Mouse (Mus musculus) embryonic facial prominence, embryonic 11.5 days (tissue): ENCODE data around the gene Cep135. TPM values are rescaled to one million over a fixed set of nuclear protein-coding genes. Genes with fewer than 3 reads are reported as not detected.

ENCODE experiments used
- ATAC-seq: fragments of 200-750 bp; cut with Nextera tagmentation; replicated peaks from 2 replicates; pipeline ENCODE4 v1.8.0; 2017; ENCODE audit warnings: low read depth; ENCODE audit not compliant: insufficient number of reproducible peaks, low FRiP score, low TSS enrichment
- DNase-seq: peaks from one replicate; pipeline ENCODE4 v3.0.0-alpha.2; 2015; ENCODE audit warnings: low spot score
- H3K27ac ChIP-seq: fragments of 300-500 bp; sonication (generic); replicated peaks from 2 replicates; pipeline ENCODE4 v1.5.1; 2014; ENCODE audit warnings: mild to moderate bottlenecking, low read depth, low read length, control low read depth
- H3K27me3 ChIP-seq: fragments of 300-500 bp; sonication (generic); 2 replicates; pipeline ENCODE4 v1.6.1; 2014; ENCODE audit warnings: mild to moderate bottlenecking, low read length, moderate library complexity, mixed read lengths; ENCODE audit not compliant: control insufficient read depth, insufficient read depth
- H3K36me3 ChIP-seq: fragments of 300-500 bp; sonication (generic); replicated peaks from 2 replicates; pipeline ENCODE4 v1.6.1; 2014; ENCODE audit warnings: low read depth, mild to moderate bottlenecking, low read length, moderate library complexity, mixed read lengths; ENCODE audit not compliant: control insufficient read depth, insufficient read depth
- H3K4me1 ChIP-seq: fragments of 300-500 bp; sonication (generic); 2 replicates; pipeline ENCODE4 v1.6.1; 2014; ENCODE audit warnings: low read length, mixed read lengths; ENCODE audit not compliant: control insufficient read depth, insufficient read depth
- H3K4me2 ChIP-seq: fragments of 300-500 bp; sonication (generic); 2 replicates; pipeline ENCODE4 v1.6.1; 2014; ENCODE audit warnings: low read depth, mild to moderate bottlenecking, control low read depth, low read length, moderate library complexity
- H3K4me3 ChIP-seq: fragments of 300-500 bp; sonication (generic); 2 replicates; pipeline ENCODE4 v1.5.1; 2014; ENCODE audit warnings: low read depth, low read length, control low read depth
- H3K9ac ChIP-seq: fragments of 300-500 bp; sonication (generic); replicated peaks from 2 replicates; pipeline ENCODE4 v1.6.1; 2014; ENCODE audit warnings: mild to moderate bottlenecking, control low read depth, low read length
- H3K9me3 ChIP-seq: fragments of 300-500 bp; sonication (generic); replicated peaks from 2 replicates; pipeline ENCODE4 v1.6.1; 2016; ENCODE audit warnings: mild to moderate bottlenecking, low read length, inconsistent platforms, mixed read lengths; ENCODE audit not compliant: control insufficient read depth
- WGBS: fragments of 180-500 bp; shearing (Covaris S2); extraction: QIAGEN DNeasy Blood & Tissue Kit; methylation state at CpG from one replicate; pipeline ENCODE4 v1.1.7; 2014; 5-methylcytosine and 5-hydroxymethylcytosine counted together
- polyA plus RNA-seq: library from polyadenylated mRNA; unstranded; fragments of >200 nt; fragmentation: Nextera tagmentation; extraction: Ambion mirVana; gene quantifications from 2 replicates; pipeline ENCODE4 v1.2.1, GENCODE M21; 2014

Cep135 gene
- polyA plus RNA-seq, 1 experiment from 2014 or later = 13.3 TPM

GRCm38 (mm10) chr5:76618750-76619149 is 30.3 kb downstream of the Cep135 start:
- ATAC-seq = no peak
- H3K27me3 ChIP-seq = no peaks in the 10 kb centered on the region
- no peak for DNase-seq
- no peaks in the 10 kb centered on the region for H3K4me1 ChIP-seq
- no peak overlapping the region for H3K4me2 ChIP-seq
- no peaks in the 10 kb centered on the region for H3K9me3 ChIP-seq
- H3K9ac ChIP-seq = no peak overlapping the region
- no peak overlapping the region for H3K4me3 ChIP-seq
- H3K27ac ChIP-seq = no peak overlapping the region
- H3K36me3 ChIP-seq = peaks cover 8% of the 10 kb centered on the region
- WGBS = 86% methylated on average over 7 of the region's 7 CpGs

GRCm38 (mm10) chr5:76623759-76624158 is 35.3 kb downstream of the Cep135 start:
- H3K27me3 ChIP-seq = no peaks in the 10 kb centered on the region
- 95% methylated on average over 9 of the region's 9 CpGs for WGBS
- H3K4me3 ChIP-seq = no peak overlapping the region
- H3K36me3 ChIP-seq = peaks cover 8% of the 10 kb centered on the region
- H3K4me1 ChIP-seq = no peaks in the 10 kb centered on the region
- H3K27ac ChIP-seq = no peak overlapping the region
- H3K9ac ChIP-seq = no peak overlapping the region
- ATAC-seq (no peak), DNase-seq (no peak)
- no peak overlapping the region for H3K4me2 ChIP-seq
- no peaks in the 10 kb centered on the region for H3K9me3 ChIP-seq

- H3K36me3 ChIP-seq = no peaks in the 10 kb centered on the region; the same call in 1 of the 2 replicates
- no peaks in the 10 kb centered on the region for H3K9me3 ChIP-seq
- no peak overlapping the region for H3K4me2 ChIP-seq
- no peak overlapping the region for H3K4me3 ChIP-seq
- no peak for DNase-seq
- H3K27ac ChIP-seq = no peak overlapping the region
- H3K27me3 ChIP-seq = no peaks in the 10 kb centered on the region
- 97% methylated on average over 1 of the region's 1 CpGs for WGBS
- no peak overlapping the region for H3K9ac ChIP-seq
- ATAC-seq = no peak
- H3K4me1 ChIP-seq = no peaks in the 10 kb centered on the region
Measured at GRCm38 (mm10) chr5:76627770-76628169, 39.3 kb downstream of the Cep135 start.

- H3K36me3 ChIP-seq = peaks cover 5% of the 10 kb centered on the region
- no peak overlapping the region for H3K9ac ChIP-seq
- no peak overlapping the region for H3K4me3 ChIP-seq
- H3K4me2 ChIP-seq = no peak overlapping the region
- DNase-seq (peak; percentile 19), ATAC-seq (no peak)
- no peaks in the 10 kb centered on the region for H3K4me1 ChIP-seq
- H3K9me3 ChIP-seq = no peaks in the 10 kb centered on the region
- 61% methylated on average over 10 of the region's 10 CpGs for WGBS
- H3K27me3 ChIP-seq = no peaks in the 10 kb centered on the region
- H3K27ac ChIP-seq = no peak overlapping the region
Measured at GRCm38 (mm10) chr5:76634012-76634411, 45.5 kb downstream of the Cep135 start.

- Histone ChIP-seq H3K9ac (no peak overlapping the region), H3K4me1 (no peaks in the 10 kb centered on the region), H3K27me3 (no peaks in the 10 kb centered on the region), H3K27ac (no peak overlapping the region), H3K36me3 (peaks cover 5% of the 10 kb centered on the region), H3K4me2 (no peak overlapping the region), H3K9me3 (no peaks in the 10 kb centered on the region), H3K4me3 (no peak overlapping the region)
- ATAC-seq (no peak), DNase-seq (no peak)
- 51% methylated on average over 2 of the region's 2 CpGs for WGBS
Measured at GRCm38 (mm10) chr5:76635592-76635991, 47.1 kb downstream of the Cep135 start.

GRCm38 (mm10) chr5:76642076-76642475 is 53.6 kb downstream of the Cep135 start:
- ATAC-seq (no peak), DNase-seq (no peak)
- H3K4me3 ChIP-seq = no peak overlapping the region
- no peaks in the 10 kb centered on the region for H3K4me1 ChIP-seq
- 86% methylated on average over 4 of the region's 4 CpGs for WGBS
- no peak overlapping the region for H3K27ac ChIP-seq
- H3K4me2 ChIP-seq = no peak overlapping the region
- no peaks in the 10 kb centered on the region for H3K27me3 ChIP-seq
- H3K9me3 ChIP-seq = no peaks in the 10 kb centered on the region
- no peak overlapping the region for H3K9ac ChIP-seq
- H3K36me3 ChIP-seq = no peaks in the 10 kb centered on the region; the same call in none of the 2 replicates

- no peaks in the 10 kb centered on the region; the same call in 1 of the 2 replicates for H3K36me3 ChIP-seq
- H3K4me2 ChIP-seq = no peak overlapping the region
- DNase-seq = no peak
- H3K9me3 ChIP-seq = no peaks in the 10 kb centered on the region
- no peak overlapping the region for H3K4me3 ChIP-seq
- no peak for ATAC-seq
- no peaks in the 10 kb centered on the region for H3K4me1 ChIP-seq
- no peaks in the 10 kb centered on the region for H3K27me3 ChIP-seq
- no peak overlapping the region for H3K27ac ChIP-seq
- no peak overlapping the region for H3K9ac ChIP-seq
- WGBS = 94% methylated on average over 7 of the region's 7 CpGs
Measured at GRCm38 (mm10) chr5:76644234-76644633, 55.7 kb downstream of the Cep135 start.

- Histone ChIP-seq H3K4me3 (no peak overlapping the region), H3K9ac (no peak overlapping the region), H3K27ac (no peak overlapping the region), H3K36me3 (no peaks in the 10 kb centered on the region; the same call in 1 of the 2 replicates), H3K4me2 (no peak overlapping the region), H3K4me1 (no peaks in the 10 kb centered on the region), H3K9me3 (no peaks in the 10 kb centered on the region), H3K27me3 (no peaks in the 10 kb centered on the region)
- WGBS = 91% methylated on average over 10 of the region's 10 CpGs
- ATAC-seq = no peak
- DNase-seq = no peak
Measured at GRCm38 (mm10) chr5:76645091-76645868, 56.8 kb downstream of the Cep135 start.
